Mouse (Mus musculus): ENCODE measurements at regions not wholly inside any gene's neighbourhood (a gene's known extent, or its start where the extent isn't known, plus 50 kb on each side); places are given as distances from the start of the nearest gene placed in this dataset.

DNA sequence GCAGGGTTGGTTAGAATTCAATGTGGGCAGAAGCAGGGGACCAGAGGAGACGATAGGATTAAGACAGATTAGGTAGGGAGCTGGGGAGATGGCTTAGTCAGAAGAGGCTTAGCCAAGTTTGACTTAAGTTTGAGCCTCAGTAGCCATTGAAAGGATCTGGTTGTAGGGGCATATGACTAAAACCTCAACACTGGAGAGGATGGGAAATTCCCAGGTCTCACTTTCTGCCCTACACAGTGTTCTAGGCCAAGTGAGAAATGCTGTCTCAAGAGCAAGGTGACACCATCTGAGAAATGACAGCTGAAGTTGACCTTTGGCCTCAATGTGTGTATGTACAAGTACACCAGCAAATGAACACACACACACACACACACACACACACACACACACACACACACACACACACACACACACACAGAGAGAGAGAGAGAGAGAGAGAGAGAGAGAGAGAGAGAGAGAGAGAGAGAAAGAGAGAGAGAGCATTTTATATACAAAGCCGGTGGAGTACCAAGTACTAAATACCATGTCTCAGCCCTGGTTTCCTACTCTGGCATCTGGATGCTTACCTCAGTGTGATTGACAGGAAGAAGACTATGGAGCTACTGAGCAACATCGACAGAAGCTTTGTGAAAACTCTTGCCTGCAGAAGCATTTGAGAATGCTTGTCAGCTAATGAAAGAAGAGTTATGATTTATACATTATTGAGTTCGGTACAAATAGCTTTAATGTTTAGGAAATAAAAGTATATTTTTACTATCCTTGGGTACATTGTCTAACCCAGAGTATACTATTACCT, 85.3 kb upstream of the 4933412E24Rik start:
- no peak for DNase-seq

DNA sequence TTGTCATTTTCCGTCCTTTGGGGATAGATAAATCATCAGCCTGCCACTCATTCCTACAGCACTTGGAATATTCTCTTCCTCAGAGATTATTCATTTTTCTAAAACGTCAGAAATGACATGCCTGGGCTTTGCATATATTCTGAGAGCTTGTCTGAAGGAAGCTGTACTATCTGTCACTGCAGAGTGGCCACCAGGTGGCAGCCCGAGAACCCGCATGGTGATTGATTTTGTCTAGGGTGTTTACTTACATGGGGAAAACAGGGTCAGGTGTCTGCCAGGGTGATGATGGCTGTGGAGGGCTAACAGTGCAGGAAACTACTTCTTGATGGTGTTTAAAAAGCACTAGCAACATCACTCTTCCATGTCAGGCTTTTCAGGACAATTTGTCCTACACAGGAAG, 80.7 kb upstream of the 4933412E24Rik start:
- DNase-seq, result peak; percentile 31

DNA sequence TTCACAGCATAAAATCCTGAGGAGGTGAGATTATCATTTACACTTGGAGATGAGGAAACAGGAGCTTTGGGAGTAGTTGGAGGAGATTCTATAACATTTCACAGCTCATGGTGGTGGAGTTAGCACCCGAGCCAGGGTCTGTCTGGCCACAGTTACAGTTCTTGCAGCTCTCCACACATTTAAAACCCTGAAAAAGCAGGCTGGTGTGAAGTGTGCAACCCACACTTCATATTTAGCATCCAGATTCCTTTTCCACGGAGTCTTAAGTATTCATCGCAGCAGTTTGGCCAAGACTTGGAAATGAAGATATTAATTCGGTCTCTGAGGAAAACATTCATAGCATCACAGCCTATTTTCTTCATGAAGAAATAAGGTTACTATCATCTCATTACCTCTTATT, 79.7 kb upstream of the 4933412E24Rik start:
- DNase-seq, result no peak

GRCm38 (mm10) chr15:60089921-60090320, 73.5 kb upstream of the 4933412E24Rik start:
- DNase-seq, result no peak

- DNase-seq, result no peak
Measured at GRCm38 (mm10) chr15:60088964-60089899, 72.8 kb upstream of the 4933412E24Rik start.

Measured in kidney, adult 11 months (tissue).